Mouse (Mus musculus): ENCODE measurements at regions not wholly inside any gene's neighbourhood (a gene's known extent, or its start where the extent isn't known, plus 50 kb on each side); places are given as distances from the start of the nearest gene placed in this dataset.
A peak's percentile ranks its signal among the peaks of the same experiment; 100 is the strongest.

DNA sequence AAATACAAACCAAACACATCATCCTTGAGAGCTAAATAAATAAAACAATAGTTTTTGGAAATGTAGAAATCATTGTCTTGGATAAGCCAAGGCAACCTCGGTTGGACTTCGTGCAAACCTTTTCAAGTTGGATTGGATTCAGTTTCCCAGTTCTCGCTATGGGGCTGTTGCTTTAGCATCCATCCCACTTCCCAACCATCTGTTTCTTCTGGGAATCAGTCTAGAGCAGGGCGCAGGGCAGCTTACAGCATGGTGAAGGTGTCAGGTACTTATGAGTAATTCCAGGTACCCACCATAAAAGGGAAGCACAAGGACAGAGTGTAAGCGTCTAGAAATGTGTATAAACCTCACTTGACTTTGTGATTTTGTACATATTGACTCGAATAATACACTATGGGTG lies 159.0 kb downstream of the Gm11146 start:
- Histone ChIP-seq H3K4me3 (no peak overlapping the region), H3K27ac (no peak overlapping the region)
- no peak for TF ChIP-seq CTCF (conservative IDR thresholded peaks at IDR 0.05)
- no peak for DNase-seq (ENCODE audit: low spot score in 2 of 2)

DNA sequence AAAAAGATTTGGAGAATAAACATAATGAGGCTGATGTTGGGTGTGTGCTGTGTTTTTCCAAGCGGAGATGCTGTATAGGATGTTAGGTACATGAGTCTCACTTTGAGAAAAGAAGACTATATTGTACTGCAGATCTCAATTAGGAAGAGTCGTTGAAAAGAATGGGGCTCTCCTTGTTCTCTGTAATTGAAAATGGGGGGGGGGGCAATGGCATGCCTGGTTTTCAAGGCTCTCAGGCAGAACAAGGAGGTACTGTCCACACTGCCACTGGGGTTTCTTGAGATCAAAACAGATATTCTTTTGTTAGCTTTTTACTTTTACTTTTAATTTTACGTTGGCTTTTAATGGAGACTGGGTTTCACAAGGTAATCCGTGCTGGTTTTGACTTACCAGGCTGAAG lies 170.5 kb downstream of the Gm11146 start:
- Histone ChIP-seq H3K4me3 (no peak overlapping the region), H3K27ac (peak overlapping the region; percentile 71)
- DNase-seq (ENCODE audit: low spot score in 2 of 2), result no peak
- TF ChIP-seq CTCF (conservative IDR thresholded peaks at IDR 0.05), result no peak

DNA sequence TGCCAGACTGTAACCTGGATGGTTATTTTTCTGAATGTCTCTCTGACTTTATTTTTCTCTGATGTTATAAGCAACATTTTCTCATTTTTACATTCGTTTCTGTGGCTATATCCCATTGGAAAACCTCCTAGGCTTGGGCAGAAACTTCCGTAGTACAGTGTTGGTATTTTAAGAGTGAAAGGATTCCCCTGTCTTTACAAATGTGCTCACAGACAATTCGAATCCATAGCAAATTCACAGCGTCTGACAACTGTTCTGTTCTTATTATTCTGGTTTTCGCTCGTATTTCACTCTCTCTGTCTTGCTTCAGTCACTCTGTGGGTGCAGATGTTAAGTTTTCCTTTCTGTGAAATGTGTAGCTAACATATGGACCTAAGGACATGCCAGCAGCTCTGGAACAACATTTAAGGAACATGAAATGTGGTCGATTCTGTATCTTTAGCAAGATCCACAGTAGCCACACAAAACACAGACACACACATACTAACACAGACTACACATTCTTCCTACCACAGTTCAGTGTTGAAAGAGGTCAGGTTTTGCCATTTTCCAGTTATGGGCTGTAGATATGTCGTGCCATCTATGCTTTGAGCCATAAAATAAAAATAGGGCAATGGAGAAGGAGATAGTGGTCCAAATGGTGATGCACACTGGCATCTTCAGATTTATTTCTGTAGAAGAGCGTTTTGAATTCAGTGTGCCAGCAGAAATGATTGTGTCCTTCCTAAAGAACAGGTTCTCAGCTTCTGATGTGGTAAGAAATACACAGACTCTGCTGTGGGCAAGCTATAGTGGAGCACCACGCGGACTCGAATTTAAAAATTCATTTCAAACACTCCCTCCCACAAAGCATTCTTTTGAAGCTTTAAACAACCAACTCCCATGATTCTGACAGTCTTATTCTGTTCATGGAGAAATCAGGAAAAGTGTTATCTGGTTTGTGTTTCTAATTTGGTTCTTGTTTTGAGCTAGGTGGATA lies 179.2 kb downstream of the Gm11146 start:
- TF ChIP-seq CTCF (conservative IDR thresholded peaks at IDR 0.05), result no peak
- peak overlapping the region; percentile 61 for H3K4me3 ChIP-seq
- DNase-seq (ENCODE audit: low spot score in 2 of 2), result no peak
- peak overlapping the region; percentile 99 for H3K27ac ChIP-seq

DNA sequence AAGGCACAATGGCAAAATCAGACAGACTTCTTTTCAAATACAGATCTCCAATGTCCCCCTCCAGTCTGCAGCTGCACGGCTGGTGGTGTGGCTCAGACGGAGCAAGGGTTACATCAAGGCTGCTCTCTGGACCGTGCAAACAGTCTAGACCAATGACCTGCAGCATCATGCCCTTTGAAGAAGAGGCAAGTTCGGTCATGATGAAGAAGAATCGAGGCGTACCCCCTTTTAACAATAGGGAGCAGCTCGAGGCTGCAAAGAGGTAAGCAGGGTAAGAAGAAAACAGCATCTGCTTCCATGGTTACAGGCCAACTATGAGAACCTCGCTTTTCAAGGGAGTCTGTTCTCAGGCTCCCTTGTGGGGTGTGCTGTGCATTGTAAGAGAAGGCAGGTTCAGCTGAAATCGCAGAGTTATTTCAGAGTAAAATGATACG lies 180.3 kb downstream of the Gm11146 start:
- peak; percentile 45 to 75 for DNase-seq (ENCODE audit: low spot score in 2 of 2)
- no peak for TF ChIP-seq CTCF (conservative IDR thresholded peaks at IDR 0.05)
- H3K27ac ChIP-seq, result peak overlapping the region; percentile 99
- peak overlapping the region; percentile 61 for H3K4me3 ChIP-seq

DNA sequence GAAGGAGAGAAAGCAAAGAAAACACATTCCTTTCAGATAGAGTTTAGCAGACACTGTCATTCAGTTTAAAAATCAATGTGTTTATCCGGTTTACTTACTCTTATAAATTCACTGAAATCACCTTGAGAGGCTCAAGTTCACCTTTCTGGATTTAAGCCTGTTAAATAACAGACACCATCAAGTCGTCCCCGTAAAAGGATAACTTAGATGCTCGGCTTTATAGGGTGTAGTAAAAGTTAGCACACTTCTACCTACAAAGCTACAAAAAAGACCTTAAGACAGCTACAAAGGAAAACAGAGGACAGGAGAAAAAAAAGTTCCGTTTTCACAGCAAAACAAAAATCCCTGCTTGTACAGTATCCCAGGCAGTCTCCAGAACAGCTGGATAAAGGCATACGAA lies 180.9 kb downstream of the Gm11146 start:
- TF ChIP-seq CTCF (conservative IDR thresholded peaks at IDR 0.05), result no peak
- Histone ChIP-seq H3K27ac (peak overlapping the region; percentile 99), H3K4me3 (peak overlapping the region; percentile 61)
- DNase-seq (ENCODE audit: low spot score in 2 of 2), result no peak

DNA sequence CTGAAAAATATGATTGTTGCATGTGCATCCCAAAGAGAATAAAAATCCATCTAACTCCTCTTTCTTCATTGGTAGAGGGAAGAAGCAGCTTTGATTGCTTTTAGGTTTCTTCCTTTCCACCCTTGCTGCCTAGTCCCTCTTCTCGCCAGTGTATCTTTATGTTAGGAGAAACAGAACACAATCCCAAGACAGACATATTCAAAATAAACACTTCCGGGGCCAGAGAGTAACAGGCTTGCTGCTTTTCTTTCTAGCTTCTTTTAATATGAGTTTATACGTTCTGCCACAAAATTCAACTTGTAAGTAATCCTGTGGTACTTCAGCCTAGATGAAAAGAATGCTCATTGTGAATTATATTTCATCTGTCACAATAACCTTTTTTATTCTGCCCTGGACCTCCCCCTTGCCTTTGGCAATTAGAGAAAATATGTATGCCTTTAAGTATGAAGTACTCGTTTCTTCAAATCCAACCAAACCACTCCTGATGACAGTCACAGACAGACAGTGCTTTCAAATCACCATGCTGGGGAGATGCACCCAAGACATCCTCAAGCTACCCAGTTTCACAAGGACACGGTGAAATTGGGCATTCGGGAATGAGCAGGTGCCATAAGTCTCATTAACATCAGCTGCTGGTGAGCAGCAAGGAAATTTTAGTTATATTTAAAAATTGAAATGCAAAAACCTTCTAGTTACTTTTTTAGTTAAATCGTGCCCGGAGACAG lies 181.6 kb downstream of the Gm11146 start:
- H3K27ac ChIP-seq, result peak overlapping the region; percentile 99
- TF ChIP-seq CTCF (conservative IDR thresholded peaks at IDR 0.05), result no peak
- peak overlapping the region; percentile 61 for H3K4me3 ChIP-seq
- DNase-seq (ENCODE audit: low spot score in 2 of 2), result no peak

DNA sequence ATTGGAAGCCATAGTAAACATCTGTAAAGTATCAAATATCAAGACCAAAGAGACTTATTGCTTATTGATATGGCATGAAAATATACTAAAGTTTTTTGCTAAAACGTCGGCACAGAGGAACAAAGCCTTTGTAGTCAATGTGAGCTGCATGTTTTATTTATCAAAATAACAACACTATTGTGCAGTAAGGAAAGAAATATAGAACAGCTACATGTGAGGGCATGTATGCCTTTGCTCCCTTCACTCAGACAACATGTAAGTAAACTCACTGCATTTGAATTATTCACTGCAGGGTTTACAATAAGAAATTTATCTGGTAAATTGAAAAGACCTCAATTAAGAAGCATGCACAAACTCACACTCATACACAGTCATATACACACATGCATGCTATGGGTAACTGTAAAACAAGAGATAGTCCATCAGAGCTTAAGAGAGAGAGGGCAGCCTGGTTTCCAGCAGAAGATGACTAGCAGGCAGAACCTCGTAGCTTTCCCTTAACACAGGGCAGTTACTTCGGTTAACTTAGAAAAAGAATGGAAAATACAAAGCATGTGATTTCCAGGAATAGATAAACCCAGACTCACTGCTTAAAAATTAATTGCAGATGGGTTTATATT lies 182.7 kb downstream of the Gm11146 start:
- DNase-seq (ENCODE audit: low spot score in 2 of 2), result no peak
- Histone ChIP-seq H3K27ac (peak overlapping the region; percentile 99), H3K4me3 (peak overlapping the region; percentile 61)
- TF ChIP-seq CTCF (conservative IDR thresholded peaks at IDR 0.05), result no peak

DNA sequence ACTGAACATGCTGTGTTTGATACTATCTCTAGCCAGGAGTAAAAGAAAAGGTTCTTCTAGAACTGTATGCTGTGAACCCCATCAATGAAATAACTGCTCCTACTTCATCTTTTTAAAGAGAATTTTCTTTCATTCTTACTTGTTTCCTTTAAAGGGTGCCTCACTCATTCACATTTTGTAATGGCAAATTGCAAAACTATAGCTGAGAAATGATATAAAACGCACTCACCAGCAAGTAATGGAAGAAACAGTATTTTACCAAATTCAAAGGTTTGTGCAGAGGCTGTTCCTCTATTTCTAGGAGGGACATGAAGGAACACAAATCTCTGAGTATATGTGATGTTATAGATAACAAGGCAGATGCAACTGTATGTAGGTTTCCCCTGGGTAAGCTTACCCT lies 183.4 kb downstream of the Gm11146 start:
- H3K27ac ChIP-seq, result peak overlapping the region; percentile 99
- H3K4me3 ChIP-seq, result peak overlapping the region; percentile 61
- TF ChIP-seq CTCF (conservative IDR thresholded peaks at IDR 0.05), result no peak
- no peak for DNase-seq (ENCODE audit: low spot score in 2 of 2)

DNA sequence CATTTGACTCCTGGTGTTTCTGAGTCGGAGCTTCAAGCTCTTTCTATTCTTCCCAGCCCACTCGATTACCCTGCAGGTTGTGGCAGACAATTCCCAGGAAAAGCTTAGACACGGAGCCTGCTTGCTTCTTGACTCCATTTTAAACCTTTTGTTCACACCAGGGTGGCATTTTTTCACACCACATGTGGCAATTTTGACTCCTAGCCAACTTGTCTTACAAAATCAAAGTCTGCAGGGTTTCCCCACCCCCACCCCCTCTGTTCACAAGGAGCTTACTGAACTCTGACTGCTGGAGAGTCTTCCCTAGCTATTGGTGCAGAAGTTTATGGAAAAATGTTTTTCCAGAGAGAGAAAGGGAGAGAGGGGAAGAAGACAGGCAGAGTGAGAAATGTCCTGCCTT lies 184.1 kb downstream of the Gm11146 start:
- peak overlapping the region; percentile 61 for H3K4me3 ChIP-seq
- no peak for TF ChIP-seq CTCF (conservative IDR thresholded peaks at IDR 0.05)
- DNase-seq (ENCODE audit: low spot score in 2 of 2), result peak; percentile 60
- peak overlapping the region; percentile 99 for H3K27ac ChIP-seq

DNA sequence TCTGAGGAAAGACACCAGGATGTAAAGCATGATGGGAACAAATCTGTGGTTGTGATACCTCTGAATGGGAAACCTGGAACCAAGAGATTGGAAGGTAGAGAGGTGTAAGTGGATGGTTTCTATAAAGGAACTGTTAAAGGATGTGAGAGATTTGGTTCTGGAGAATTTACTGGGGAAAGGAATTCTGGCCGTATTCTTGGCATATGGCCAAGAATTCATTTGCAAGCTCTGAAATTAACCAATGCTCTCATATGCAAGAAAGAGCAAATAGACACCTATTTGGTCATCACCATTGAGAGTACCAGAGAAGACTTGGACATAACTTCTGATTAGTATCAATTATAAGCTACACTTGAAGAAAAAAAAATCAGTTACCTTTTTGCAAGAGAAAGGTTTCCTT lies 187.3 kb downstream of the Gm11146 start:
- H3K4me3 ChIP-seq, result no peak overlapping the region
- no peak for DNase-seq (ENCODE audit: low spot score in 2 of 2)
- no peak for TF ChIP-seq CTCF (conservative IDR thresholded peaks at IDR 0.05)
- peak overlapping the region; percentile 39; the same call in 1 of the 2 replicates for H3K27ac ChIP-seq

DNA sequence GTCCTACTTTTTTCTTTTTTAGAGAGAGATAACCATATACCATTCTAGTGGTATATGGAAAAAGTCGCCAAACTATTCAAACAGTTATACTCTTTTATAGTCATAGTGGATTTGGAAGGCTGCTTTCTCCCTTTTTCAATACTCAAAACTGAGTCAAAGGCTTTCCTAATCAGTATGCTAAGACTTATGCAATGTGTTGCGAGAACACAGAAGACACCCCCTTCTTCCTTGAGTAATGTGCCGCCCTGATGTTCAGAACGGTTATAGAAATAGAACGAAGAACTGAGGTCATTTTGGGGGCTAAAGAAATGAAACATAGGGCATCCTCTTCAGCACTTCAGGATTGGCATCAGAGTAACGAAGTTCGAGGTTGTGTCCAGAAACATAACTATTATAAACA lies 192.7 kb downstream of the Gm11146 start:
- TF ChIP-seq CTCF (conservative IDR thresholded peaks at IDR 0.05), result no peak
- Histone ChIP-seq H3K27ac (peak overlapping the region; percentile 43; the same call in 1 of the 2 replicates), H3K4me3 (no peak overlapping the region)
- DNase-seq (ENCODE audit: low spot score in 2 of 2), result no peak

DNA sequence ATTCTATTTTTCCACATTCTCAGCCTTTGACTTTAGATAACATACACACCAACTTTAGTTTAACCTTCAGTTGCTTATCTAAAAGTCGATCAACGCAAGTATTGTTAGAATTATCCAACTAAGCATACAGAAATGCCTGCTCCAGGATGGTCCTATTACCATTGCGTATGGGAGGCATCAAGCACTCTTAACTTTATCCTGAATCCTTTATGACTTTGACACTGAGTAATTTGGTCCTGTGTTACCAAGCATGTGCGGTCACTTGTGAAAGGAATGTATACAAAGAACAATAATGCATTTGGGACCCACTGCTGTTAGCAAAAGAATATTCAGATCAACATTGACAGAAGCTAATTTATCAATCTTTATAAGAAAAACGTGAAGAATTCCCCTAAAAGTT lies 194.9 kb downstream of the Gm11146 start:
- Histone ChIP-seq H3K4me3 (no peak overlapping the region), H3K27ac (no peak overlapping the region)
- no peak for TF ChIP-seq CTCF (conservative IDR thresholded peaks at IDR 0.05)
- DNase-seq (ENCODE audit: low spot score in 2 of 2), result no peak

DNA sequence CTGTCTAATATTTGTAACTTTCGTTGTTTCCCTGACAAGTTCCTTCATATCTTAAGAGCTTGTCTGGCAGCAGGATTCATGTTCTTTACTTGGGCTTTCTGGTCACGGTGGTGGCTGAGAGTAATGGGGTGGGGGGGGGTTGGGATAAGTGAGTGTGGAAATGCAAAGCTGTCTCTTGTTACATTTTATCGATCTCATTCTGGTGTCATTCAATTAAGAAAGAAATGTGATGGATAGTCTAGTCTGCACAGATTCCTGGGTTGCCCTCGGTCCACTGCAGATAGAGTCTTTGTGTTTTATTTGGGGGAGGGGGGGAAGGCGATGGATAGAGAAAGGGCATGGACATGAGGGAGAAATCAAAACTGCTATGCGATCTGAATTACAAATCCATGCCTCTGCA lies 196.0 kb downstream of the Gm11146 start:
- Histone ChIP-seq H3K4me3 (no peak overlapping the region), H3K27ac (peak overlapping the region; percentile 91; the same call in 1 of the 2 replicates)
- DNase-seq (ENCODE audit: low spot score in 2 of 2), result no peak
- TF ChIP-seq CTCF (conservative IDR thresholded peaks at IDR 0.05), result no peak

All from layer of hippocampus, adult 2 months (tissue).